Mouse (Mus musculus): ENCODE results near the gene Ppm1b.

DNA sequence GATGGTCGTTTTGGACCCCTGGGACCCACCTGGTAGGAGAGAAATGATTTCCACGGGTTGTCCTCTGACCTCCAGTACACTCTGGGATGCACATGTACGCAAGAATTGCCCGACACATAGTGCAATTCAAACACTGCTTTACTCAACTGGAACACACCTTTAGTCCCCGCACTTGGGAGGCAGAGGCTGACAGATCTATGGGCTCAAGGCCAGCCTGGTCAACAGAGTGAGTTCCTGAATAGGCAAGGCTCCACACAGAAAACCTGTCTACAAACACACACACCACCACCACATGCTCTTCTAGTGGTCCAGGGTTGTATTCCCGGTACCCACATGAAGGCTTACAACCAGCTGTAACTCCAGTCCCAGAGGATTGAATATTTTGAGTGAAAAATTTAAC is 68.6 kb downstream of the Ppm1b start:
- TF ChIP-seq CTCF (IDR thresholded peaks at IDR 0.05; ENCODE audit: low read depth) (no peak), EP300 (IDR thresholded peaks at IDR 0.05; ENCODE audit: low read depth) (no peak)

Data from liver, embryonic 14.5 days (tissue).